Mouse (Mus musculus): Measurements from ENCODE around the gene Ercc6.
A peak's percentile ranks its signal among the peaks of the same experiment; 100 is the strongest.

Ercc6 gene

DNA sequence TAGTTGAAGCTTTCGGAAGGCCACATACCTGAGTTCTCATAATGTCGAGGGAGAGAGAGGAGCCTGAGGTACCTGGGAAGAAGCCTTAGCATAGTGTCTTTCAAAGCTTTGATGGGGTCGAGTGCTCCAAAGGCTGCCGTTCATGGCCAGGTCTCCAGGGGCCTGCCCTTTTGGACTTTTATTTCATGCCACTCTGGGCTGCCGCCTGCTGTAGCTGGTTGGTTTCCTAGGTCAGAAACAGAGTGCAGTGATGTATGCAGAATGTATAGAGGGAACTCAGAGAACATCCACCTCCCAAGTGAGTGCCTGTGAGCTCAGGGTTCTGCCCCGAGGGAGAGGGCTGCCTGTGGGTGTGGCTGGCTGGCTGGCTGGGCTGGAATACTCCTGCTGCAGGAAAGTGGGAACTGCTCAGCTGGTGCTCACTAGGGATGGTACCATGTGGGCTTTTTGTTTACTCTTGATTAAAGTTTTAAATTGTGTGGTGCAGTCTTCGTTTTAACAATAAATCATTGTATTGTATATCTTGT, 7.1 kb downstream of the Ercc6 start:
- DNase-seq (ENCODE audit: low read depth) = no peak

DNA sequence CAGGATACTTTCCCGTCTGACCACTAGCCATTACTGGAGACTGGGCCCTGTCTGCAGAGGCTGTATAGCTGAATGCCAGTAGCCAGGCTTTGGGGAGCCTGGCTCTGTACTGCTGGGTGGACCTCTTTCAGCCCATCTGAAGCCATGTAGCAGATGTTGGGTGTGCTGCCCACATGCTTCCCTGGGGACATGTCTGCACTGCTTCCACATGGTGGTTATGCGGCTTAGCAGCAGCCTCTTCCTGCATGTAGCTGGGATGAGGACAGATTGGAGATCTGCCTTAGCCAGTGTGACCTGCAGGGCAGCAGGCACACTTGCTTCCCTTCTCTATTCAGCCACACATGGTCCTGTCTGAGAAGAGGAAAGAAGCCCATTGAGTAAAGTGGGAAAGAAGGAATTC, 9.0 kb downstream of the Ercc6 start:
- DNase-seq (ENCODE audit: low read depth) = no peak

DNA sequence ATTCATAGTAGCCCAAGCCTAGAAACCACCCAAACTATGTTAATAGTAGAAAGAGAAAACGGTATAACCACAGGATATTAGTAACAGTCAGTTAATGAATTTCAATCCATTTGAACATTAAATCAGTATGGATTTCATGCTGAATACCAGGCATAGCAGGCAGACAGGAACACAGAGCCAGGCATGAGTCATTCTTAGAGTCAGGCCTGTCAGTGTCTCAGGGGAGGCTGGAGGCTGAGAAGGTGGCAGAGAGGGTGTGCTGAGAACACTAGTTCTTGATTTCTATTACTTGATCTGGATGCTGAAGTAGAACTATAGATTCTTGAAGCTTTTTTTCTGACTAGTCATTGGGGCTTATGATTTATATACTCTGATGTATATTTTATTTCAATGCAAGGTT, 10.8 kb downstream of the Ercc6 start:
- DNase-seq (ENCODE audit: low read depth) = no peak

- DNase-seq (ENCODE audit: low read depth) = no peak
These were observed 12.8 kb downstream of the Ercc6 start for GRCm38 (mm10) chr14:32525996-32526705.

GRCm38 (mm10) chr14:32527211-32527610, 13.9 kb downstream of the Ercc6 start:
- DNase-seq (ENCODE audit: low read depth) = no peak

DNA sequence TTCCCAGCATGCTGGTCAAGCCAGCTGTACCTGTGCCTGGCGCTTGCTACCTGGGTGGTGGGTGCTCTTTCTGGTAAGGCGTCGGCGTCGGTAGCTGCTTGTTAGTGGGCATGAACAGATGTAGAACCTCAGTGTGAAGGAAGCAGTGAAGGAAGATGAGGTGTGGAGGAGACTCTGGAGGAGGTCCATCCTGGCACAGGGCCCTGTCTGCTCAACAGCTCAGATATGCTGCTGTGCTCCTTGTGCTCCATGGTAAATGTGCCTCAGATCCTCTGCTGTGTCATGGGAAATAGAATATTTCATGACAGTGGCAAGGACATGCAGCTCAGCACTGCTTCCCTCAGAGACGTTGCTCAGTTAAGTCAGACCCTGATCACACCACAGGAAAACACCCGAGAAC, 15.7 kb downstream of the Ercc6 start:
- DNase-seq (ENCODE audit: low read depth) = no peak

- DNase-seq (ENCODE audit: low read depth) = peak; percentile 37
These were observed 17.6 kb downstream of the Ercc6 start for GRCm38 (mm10) chr14:32530896-32531295.

DNA sequence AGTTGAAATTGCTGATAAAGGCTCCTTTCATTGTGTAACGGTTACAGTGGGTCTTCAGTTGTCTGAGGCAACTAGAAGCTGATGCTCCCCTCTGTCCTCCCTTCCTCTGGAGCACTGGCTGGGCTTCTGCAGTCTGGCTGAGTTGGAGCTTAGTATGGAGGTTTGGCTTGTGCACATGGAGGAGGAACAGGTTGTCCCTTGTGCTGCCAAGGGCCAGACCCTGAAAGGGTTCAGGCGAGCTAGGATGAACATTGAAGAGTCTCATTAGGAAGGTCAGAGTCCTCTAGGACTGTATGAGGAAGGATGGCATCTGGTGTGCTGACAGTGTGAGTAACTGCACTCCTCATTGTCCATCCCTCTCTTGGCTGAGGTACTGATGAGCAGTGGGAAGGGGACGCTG, 18.1 kb downstream of the Ercc6 start:
- DNase-seq (ENCODE audit: low read depth) = no peak

DNA sequence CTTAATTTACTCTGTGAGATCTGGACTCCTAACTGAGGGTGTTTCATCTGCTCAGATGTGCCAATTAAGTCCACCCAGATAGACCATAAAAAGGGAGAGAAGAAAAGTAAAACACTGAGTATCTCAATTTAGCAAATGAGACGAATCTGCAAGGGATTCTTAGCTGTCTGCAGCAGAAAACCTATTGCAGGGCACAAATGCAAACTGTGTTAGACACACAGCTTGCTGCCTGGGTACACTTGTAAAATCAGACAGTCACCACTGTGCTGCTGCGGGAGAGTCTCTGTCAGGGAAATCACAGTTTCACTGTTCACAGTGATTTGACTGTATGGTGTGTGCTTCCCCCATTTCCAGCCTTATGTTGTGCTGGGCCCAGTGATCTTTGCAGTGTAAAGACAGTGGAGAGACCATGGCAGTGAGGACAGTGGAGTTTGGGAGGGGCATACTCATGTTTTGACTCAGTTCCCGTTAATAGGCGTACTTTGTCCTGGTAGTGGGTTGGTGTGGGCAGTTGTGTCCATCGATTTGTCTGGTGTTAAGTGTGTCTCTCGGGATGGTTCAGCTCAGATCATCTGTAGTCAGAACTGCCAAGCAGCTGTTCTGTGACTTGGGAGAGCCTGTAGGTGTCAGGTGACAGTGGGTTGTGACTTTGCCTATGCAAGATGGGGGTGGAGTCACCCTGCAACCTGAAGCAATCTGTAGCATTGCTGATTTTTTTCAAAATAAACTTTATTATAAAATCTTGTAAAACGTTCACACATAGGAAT, 19.2 kb downstream of the Ercc6 start:
- no peak for DNase-seq (ENCODE audit: low read depth)

GRCm38 (mm10) chr14:32533148-32533520, 19.8 kb downstream of the Ercc6 start:
- no peak for DNase-seq (ENCODE audit: low read depth)

- DNase-seq (ENCODE audit: low read depth) = no peak
These were observed 20.3 kb downstream of the Ercc6 start for GRCm38 (mm10) chr14:32533656-32534055.

DNA sequence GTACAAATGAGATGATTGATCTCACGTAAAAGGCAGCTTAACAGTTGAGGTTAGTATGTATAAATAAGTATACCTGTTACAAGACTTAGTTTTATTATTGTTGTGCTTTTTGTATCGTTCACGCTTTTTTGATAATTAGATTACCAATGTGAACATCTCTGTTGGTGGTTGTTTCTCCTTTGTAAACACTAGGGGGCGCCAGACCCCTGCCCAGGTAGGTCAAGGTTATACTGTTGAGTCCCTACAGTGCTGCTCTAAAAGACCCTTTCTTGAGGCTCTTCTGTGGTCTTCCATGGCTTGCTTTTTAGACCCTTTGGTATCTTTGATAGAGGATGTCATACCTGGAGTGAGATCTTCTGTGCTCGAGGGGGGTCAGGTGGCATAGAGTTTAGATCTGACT, 20.8 kb downstream of the Ercc6 start:
- DNase-seq (ENCODE audit: low read depth) = peak; percentile 59

DNA sequence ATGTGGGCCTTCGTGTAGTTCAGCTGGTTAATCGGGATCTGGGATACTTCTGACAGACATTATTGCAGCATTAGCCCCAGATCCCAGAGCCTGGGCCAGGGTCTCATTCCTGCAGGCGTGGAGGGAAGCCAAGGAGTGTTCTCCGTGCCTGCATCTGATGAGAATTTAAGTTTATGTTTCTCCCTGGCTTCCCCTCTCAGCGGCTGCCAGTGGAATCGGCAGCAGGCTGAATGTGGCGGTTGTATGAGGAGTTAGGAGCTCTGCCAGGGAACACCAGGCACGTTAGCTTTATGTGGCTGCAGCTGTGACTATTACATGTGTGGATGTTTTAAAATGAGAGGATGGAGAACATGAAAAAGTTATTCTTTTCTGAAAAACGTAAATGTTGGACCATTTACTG, 23.4 kb downstream of the Ercc6 start:
- DNase-seq (ENCODE audit: low read depth) = no peak

DNA sequence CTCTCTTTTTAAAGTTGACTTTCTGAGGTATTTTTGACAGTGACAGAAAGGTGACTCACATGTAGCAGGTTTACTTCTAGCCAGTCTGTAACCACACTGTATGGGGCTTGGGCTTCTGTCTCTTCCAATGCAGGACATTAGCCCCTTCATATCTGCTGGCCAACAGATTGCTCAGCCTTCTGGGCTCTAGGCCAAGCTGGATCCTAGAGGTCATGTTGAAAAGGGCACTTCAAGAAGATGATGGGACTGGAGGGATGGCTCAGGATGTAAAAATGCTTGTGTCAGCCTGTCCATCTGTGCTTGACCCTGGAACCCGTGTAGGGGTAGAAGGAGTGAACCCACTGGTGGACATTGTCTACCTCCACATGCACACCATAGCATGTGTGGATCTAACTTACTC, 24.8 kb downstream of the Ercc6 start:
- no peak for DNase-seq (ENCODE audit: low read depth)

- DNase-seq (ENCODE audit: low read depth) = peak; percentile 10
These were observed 29.8 kb downstream of the Ercc6 start for GRCm38 (mm10) chr14:32543075-32543474.

GRCm38 (mm10) chr14:32546676-32547075, 33.4 kb downstream of the Ercc6 start:
- no peak for DNase-seq (ENCODE audit: low read depth)

- no peak for DNase-seq (ENCODE audit: low read depth)
These were observed 38.5 kb downstream of the Ercc6 start for GRCm38 (mm10) chr14:32551854-32552253.

DNA sequence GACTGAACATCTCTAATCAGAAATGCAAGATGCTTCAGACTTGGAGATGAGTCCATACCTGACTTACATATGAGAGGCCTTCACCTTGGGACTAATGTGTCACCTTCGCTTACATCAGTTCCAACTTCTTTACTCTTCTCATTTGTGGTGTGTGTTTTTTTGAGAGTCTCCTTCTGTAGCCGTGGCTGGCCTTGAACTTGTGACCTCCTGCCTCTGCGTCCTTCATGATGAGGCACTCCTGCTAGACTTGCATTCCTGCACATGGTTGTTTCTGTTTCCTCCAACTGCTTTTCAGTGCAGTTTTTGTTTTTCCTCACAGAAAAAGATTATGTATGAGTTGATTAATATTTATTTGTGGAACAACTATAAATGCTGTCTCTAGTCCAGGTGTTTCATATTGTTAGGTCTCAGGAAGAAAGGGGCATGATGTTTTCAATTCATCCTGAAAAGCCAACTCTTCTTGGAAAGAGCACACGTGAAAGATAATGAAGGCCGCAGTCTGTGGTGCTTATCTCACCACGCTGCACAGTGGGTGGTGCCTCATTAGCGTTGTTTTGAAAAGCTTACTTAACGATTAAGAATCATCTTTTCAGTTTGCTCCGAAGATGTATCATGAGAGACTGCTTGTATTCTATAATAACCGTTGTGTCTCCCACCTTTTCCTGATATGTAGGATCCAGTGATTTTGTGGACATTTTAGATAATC, 40.0 kb downstream of the Ercc6 start:
- no peak for DNase-seq (ENCODE audit: low read depth)

- no peak for DNase-seq (ENCODE audit: low read depth)
These were observed 41.7 kb downstream of the Ercc6 start for GRCm38 (mm10) chr14:32554860-32555526.

GRCm38 (mm10) chr14:32561428-32561827, 48.1 kb downstream of the Ercc6 start:
- no peak for DNase-seq (ENCODE audit: low read depth)

DNA sequence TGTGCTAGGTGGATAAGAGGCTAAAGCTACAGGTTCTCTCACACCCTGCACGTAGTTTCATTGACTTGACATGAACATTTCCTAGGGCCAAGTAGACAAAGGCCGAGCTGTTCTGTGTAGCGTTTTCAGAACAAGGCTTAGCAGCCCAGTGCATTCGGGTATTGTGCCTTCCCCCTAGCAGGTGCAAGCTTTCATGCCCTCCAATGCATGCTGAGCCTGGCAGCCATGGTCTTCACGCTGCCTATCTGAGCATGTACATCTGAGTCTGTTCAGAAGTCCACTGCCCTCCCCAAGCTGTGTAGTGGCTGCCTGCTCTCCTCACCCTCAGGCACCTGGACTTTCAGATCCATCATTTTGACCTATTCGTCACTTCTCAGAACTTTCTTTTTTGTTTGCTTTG, 50.3 kb downstream of the Ercc6 start:
- no peak for DNase-seq (ENCODE audit: low read depth)

GRCm38 (mm10) chr14:32572519-32572918, 59.2 kb downstream of the Ercc6 start:
- DNase-seq (ENCODE audit: low read depth) = no peak

Measured in induced T-regulatory cell, adult 2 months (primary cell).